Mouse (Mus musculus) liver, embryonic 14.5 days (tissue): ENCODE results near the gene Nf1.
A peak's percentile ranks its signal among the peaks of the same experiment; 100 is the strongest.

Source experiments
- CTCF ChIP-seq: IDR thresholded peaks from 2 replicates; pipeline ENCODE4 v1.5.1; 2016; ENCODE audit warnings: antibody characterized with exemption, low read depth, control low read depth
- EP300 ChIP-seq: IDR thresholded peaks from 2 replicates; pipeline ENCODE4 v1.6.1; 2016; ENCODE audit warnings: antibody characterized with exemption, low read depth

- peak; percentile 93 for TF ChIP-seq CTCF
- no peak for TF ChIP-seq EP300
These were observed 58.8 kb downstream of the Nf1 start for GRCm38 (mm10) chr11:79398336-79398735.
